Mouse (Mus musculus) liver, embryonic 11.5 days (tissue): Measurements from ENCODE around the gene Gorasp1. TPM values are rescaled to one million over a fixed set of nuclear protein-coding genes. Genes with fewer than 3 reads are reported as not detected.

Experiments used
- ATAC-seq: fragments of 200-750 bp; cut with Nextera tagmentation; replicated peaks from 2 replicates; pipeline ENCODE4 v1.8.0; 2017; ENCODE audit warnings: moderate number of reproducible peaks, mild to moderate bottlenecking, moderate TSS enrichment, moderate library complexity; ENCODE audit not compliant: low FRiP score
- DNase-seq: peaks from one replicate; pipeline ENCODE4 v3.0.0-alpha.2; 2017; ENCODE audit warnings: low spot score
- H3K27ac ChIP-seq: fragments of 300-500 bp; sonication (generic); 2 replicates; pipeline ENCODE4 v1.5.1; 2014; ENCODE audit warnings: mild to moderate bottlenecking, low read depth, low read length, control low read depth
- H3K27me3 ChIP-seq: fragments of 300-500 bp; sonication (generic); replicated peaks from 2 replicates; pipeline ENCODE4 v1.6.1; 2014; ENCODE audit warnings: low read length, mixed read lengths; ENCODE audit not compliant: control insufficient read depth, insufficient read depth
- H3K36me3 ChIP-seq: fragments of 300-500 bp; sonication (generic); 2 replicates; pipeline ENCODE4 v1.6.1; 2014; ENCODE audit warnings: mild to moderate bottlenecking, low read length, moderate library complexity, mixed read lengths; ENCODE audit not compliant: control insufficient read depth, insufficient read depth
- H3K4me1 ChIP-seq: fragments of 300-500 bp; sonication (generic); replicated peaks from 2 replicates; pipeline ENCODE4 v1.6.1; 2014; ENCODE audit warnings: low read length, mixed read lengths; ENCODE audit not compliant: control insufficient read depth, insufficient read depth
- H3K4me2 ChIP-seq: fragments of 300-500 bp; sonication (generic); 2 replicates; pipeline ENCODE4 v1.6.1; 2014; ENCODE audit warnings: mild to moderate bottlenecking, control low read depth, moderate library complexity
- H3K4me3 ChIP-seq: fragments of 300-500 bp; sonication (generic); 2 replicates; pipeline ENCODE4 v1.5.1; 2014; ENCODE audit warnings: low read depth, low read length, control low read depth
- H3K9ac ChIP-seq: fragments of 300-500 bp; sonication (generic); 2 replicates; pipeline ENCODE4 v1.6.1; 2014; ENCODE audit warnings: low read depth, low read length, control low read depth
- H3K9me3 ChIP-seq: fragments of 300-500 bp; sonication (generic); 2 replicates; pipeline ENCODE4 v1.6.1; 2016; ENCODE audit warnings: low read length, inconsistent platforms, mixed read lengths; ENCODE audit not compliant: control insufficient read depth
- WGBS: fragments of 180-500 bp; shearing (Covaris S2); extraction: QIAGEN DNeasy Blood & Tissue Kit; methylation state at CpG from one replicate; pipeline ENCODE4 v1.1.7; 2014; 5-methylcytosine and 5-hydroxymethylcytosine counted together
- polyA plus RNA-seq: library from polyadenylated mRNA; unstranded; fragments of >200 nt; fragmentation: Nextera tagmentation; extraction: Ambion mirVana; gene quantifications from 2 replicates; pipeline ENCODE4 v1.2.1, GENCODE M21; 2014

The Gorasp1 gene
- polyA plus RNA-seq, 1 experiment from 2014 or later: 24.7 TPM

DNA sequence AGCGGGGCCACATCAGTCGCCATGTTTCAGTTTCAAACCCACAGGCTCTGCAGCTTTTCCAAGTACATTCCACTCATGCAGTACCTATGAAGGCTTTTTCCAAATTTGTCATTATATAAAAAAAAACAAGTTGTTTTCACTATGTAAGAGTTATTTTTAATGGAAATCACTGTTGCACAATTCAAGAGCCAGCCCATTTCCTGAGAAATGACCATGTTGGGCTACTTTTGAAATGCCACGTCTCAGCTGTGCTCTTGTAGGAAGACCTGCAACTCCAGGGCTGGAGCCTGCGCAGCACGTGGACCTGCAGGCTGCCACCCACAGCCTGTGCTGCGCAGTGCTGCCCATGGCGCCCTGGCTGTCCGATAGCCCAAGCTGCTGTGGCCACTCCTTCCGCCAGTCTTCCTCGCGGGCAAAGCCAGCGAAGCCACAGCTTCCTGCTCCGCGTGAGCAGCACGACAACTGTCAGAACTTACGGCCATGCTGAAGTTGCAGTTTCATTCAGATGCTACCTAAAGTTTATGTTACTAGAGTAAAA is 12.2 kb downstream of the Gorasp1 start:
- Histone ChIP-seq H3K4me1 (0 out of 2 replicates have a peak, but pooled peaks cover 2% of the 10 kb centered on the region), H3K4me3 (no peak overlapping the region), H3K27ac (no peak overlapping the region), H3K36me3 (peaks cover 52% of the 10 kb centered on the region), H3K4me2 (no peak overlapping the region), H3K9me3 (no peaks in the 10 kb centered on the region), H3K27me3 (no peaks in the 10 kb centered on the region), H3K9ac (no peak overlapping the region)
- 60% methylated on average over 16 of the region's 16 CpGs for WGBS
- peak; percentile 39; the same call in 1 of the 2 replicates for ATAC-seq
- no peak for DNase-seq

DNA sequence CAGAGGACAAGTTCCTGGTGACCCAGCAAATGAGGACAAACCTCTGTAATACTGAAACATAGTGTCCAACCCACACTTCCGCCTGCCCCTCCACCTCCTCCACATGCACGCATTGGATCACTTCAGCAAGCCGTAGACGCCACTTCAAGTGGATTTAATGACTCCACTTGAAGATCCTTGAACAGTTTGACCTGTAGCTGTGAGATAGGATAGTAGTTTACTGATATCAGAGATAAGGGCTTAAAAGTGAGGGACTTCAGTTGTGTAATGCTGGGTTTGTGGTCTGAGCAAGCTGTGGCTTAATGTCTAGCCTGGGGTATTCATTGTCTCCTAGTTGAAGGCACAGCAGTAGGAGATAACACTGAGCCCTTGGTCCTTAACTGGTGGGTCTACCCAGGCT is 13.9 kb downstream of the Gorasp1 start:
- DNase-seq: no peak
- Histone ChIP-seq H3K4me1 (0 out of 2 replicates have a peak, but pooled peaks cover 2% of the 10 kb centered on the region), H3K27me3 (no peaks in the 10 kb centered on the region), H3K9ac (no peak overlapping the region), H3K4me2 (no peak overlapping the region), H3K9me3 (no peaks in the 10 kb centered on the region), H3K4me3 (no peak overlapping the region), H3K36me3 (peaks cover 52% of the 10 kb centered on the region), H3K27ac (no peak overlapping the region)
- ATAC-seq: no peak
- WGBS: 63% methylated on average over 4 of the region's 4 CpGs

DNA sequence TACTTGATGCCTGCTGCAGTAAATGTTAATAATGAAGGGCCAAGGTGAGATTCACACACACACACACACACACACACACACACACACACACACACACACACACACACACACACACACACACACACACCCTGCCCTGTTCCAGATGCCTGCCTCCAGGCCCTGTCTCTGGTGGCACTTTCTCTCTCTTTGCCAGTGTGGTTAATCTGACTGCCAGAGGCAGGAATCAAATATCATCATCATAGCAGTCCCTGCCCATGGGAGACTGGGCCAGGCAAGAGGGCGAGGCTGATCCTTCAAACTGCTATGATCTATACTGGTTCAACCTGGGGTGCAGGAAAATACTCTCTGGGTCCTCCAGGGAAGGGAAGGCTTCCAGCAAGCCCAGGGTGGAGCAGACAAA is 17.5 kb downstream of the Gorasp1 start:
- Histone ChIP-seq H3K27ac (no peak overlapping the region), H3K9ac (no peak overlapping the region), H3K4me1 (no peaks in the 10 kb centered on the region), H3K27me3 (no peaks in the 10 kb centered on the region), H3K4me3 (no peak overlapping the region), H3K4me2 (no peak overlapping the region), H3K36me3 (peaks cover 38% of the 10 kb centered on the region), H3K9me3 (no peaks in the 10 kb centered on the region)
- no peak for DNase-seq
- WGBS: 83% methylated on average over 1 of the region's 1 CpGs
- no peak for ATAC-seq

DNA sequence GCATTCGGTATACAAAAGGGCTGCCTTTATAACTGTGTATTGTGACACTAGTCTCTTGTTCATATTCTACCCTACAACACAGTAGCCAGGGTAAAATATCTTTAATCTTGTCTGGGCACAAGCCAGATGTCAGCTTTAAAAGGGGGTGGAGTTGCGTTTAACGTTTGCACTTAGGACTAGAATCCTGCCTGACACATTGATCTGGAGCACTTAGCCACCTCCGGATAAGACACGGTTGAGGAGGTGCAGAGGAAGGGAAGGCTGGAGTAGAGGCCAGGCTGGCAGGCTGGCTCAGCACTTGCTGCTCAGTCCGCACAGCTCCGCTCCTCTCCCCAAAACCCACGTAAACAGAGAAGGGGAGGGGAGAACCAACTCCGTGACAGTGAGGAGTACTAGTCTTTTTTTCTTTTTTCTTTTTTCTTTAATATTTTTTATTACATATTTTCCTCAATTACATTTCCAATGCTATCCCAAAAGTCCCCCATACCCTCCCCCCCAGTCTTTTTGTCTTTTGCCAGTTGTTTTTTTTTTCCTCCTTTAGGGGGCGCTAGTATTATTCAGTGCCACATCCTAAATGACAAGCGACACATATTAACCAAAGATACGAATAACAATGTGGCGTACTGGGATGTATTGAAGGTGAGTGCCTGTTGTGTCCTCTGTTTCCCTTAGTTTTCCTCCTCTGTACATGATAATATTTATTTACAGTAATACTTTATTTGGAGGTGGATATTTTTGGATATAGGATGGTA is 24.1 kb downstream of the Gorasp1 start:
- Histone ChIP-seq H3K4me2 (no peak overlapping the region), H3K9me3 (no peaks in the 10 kb centered on the region), H3K4me1 (no peaks in the 10 kb centered on the region), H3K27ac (no peak overlapping the region), H3K36me3 (peaks cover 35% of the 10 kb centered on the region), H3K4me3 (no peak overlapping the region), H3K9ac (no peak overlapping the region), H3K27me3 (no peaks in the 10 kb centered on the region)
- ATAC-seq (no peak), DNase-seq (no peak)
- WGBS: 77% methylated on average over 13 of the region's 13 CpGs

DNA sequence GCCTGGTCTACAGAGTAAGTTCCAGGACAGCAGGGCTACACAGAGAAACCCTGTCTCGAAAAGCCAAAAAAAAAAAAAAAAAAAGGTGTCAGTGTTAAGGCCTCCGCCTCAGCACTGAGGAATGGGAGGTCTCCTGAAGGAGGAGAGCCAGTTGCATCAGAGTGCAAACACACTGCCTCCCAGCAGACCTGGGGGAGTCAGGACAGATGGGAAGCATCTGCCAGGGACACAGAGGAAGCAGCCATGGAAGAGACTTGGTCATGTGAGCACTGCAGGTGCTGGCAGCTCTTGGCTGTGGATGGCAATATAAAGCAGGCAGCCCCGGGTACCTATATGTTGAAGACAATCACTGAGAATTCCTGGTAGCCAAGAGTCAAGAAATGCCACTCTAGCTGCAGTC is 27.4 kb downstream of the Gorasp1 start:
- H3K27ac ChIP-seq: no peak overlapping the region
- ATAC-seq: no peak
- no peaks in the 10 kb centered on the region for H3K27me3 ChIP-seq
- no peaks in the 10 kb centered on the region for H3K4me1 ChIP-seq
- 84% methylated on average over 3 of the region's 3 CpGs for WGBS
- H3K9ac ChIP-seq: no peak overlapping the region
- H3K4me3 ChIP-seq: no peak overlapping the region
- H3K4me2 ChIP-seq: no peak overlapping the region
- H3K9me3 ChIP-seq: no peaks in the 10 kb centered on the region
- peaks cover 37% of the 10 kb centered on the region for H3K36me3 ChIP-seq
- DNase-seq: no peak

DNA sequence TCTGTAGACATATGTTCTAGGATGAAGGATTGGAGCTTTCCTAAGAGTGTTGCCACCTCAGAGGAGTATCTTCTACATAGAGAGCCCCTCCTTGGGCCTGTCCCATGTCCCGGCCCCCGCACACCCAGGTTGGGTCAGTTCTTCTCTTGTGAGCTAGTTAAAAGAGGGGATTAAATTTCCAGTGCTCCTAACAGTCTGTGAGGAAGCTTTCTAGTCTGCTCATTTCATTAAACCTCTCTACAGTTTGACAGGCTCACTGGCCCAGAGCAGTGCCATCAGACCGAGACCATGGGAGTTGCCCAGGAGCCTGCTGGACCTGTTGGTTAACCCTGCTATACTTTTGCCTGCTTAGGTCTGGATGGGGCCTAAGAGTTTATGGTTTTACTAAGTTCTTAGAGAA is 28.7 kb downstream of the Gorasp1 start:
- H3K4me1 ChIP-seq: no peaks in the 10 kb centered on the region
- no peaks in the 10 kb centered on the region for H3K27me3 ChIP-seq
- no peaks in the 10 kb centered on the region for H3K9me3 ChIP-seq
- H3K27ac ChIP-seq: no peak overlapping the region
- no peak for DNase-seq
- 92% methylated on average over 3 of the region's 3 CpGs for WGBS
- no peak overlapping the region for H3K4me3 ChIP-seq
- H3K4me2 ChIP-seq: no peak overlapping the region
- H3K36me3 ChIP-seq: peaks cover 32% of the 10 kb centered on the region
- H3K9ac ChIP-seq: no peak overlapping the region
- no peak for ATAC-seq

DNA sequence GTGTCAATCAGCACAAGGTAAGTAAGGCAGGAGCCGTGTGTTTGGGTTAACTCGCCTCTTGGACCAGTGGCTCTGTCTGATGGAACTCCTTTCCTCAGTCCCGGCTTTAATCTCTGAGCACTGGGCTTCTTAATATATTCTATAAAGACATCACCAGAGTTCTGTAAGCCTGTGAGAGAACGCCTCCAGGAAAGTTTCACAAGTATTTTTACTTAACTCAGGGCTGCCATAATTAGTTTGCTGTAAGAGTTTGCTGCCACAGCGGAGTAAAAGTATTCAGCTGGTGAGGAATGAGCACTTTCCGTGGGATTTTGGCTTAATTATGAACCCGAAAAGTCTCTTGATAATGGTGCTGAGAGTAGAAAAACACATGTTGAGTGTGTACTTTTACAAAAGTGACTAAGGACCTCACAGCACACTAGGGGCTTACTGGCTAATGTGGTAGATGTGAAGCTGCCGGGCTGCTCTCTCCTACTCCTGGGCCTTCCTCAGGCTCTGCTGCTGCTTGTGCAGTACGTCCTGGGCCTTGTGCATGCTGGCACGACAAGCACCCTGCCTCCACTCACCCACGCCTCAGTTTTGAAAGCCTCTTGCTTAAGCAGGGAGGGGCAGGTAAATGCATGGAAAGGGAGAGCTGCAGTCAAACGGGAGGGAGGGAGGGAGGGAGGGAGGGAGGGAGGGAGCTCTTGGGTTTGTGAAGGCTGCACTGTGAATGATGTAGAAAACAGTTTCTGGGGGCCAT is 34.8 kb downstream of the Gorasp1 start:
- Histone ChIP-seq H3K27me3 (no peaks in the 10 kb centered on the region), H3K36me3 (peaks cover 8% of the 10 kb centered on the region; the same call in 1 of the 2 replicates), H3K9ac (no peak overlapping the region), H3K4me1 (no peaks in the 10 kb centered on the region), H3K9me3 (no peaks in the 10 kb centered on the region), H3K4me3 (no peak overlapping the region), H3K4me2 (no peak overlapping the region), H3K27ac (no peak overlapping the region)
- DNase-seq (no peak), ATAC-seq (no peak)
- WGBS: 86% methylated on average over 12 of the region's 12 CpGs

DNA sequence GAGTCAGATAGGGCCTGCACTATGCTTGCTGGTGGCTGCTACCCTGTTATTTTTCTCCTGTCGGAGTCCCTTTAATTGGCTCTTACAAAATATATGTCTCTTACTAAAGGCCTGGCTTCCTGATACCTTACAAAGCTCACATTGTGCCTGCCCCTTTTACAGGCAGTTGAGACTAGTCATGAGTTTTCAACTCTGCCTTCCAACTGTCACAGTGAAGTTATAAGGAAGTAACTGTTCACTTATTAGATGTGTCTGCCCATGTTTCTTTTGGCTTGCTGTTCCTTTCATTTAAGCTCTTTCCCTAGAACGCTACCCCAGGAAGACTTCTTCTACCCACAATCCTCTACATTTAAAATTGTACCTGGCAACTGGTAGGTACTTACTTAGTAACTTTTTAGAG is 37.9 kb downstream of the Gorasp1 start:
- 90% methylated on average over 2 of the region's 2 CpGs for WGBS
- H3K9ac ChIP-seq: no peak overlapping the region
- no peaks in the 10 kb centered on the region for H3K27me3 ChIP-seq
- no peak overlapping the region for H3K27ac ChIP-seq
- DNase-seq (no peak), ATAC-seq (no peak)
- H3K36me3 ChIP-seq: 0 out of 2 replicates have a peak, but pooled peaks cover 2% of the 10 kb centered on the region
- no peaks in the 10 kb centered on the region for H3K9me3 ChIP-seq
- H3K4me1 ChIP-seq: peaks cover 8% of the 10 kb centered on the region
- H3K4me2 ChIP-seq: no peak overlapping the region
- no peak overlapping the region for H3K4me3 ChIP-seq
